Mouse (Mus musculus): ENCODE data around the gene 4931422A03Rik.
A peak's percentile ranks its signal among the peaks of the same experiment; 100 is the strongest.
"Not testable (repeated sequence)": the region's sequence is repeated elsewhere in the genome, so short reads cannot be mapped to it uniquely, and the experiment has no call there.

4931422A03Rik gene

GRCm38 (mm10) chr2:104027458-104028138, 563 bp downstream of the 4931422A03Rik start, which contains the start of gene Fbxo3:
Gene Fbxo3 (plus strand): TSS chr2:104027721.
- peak; percentile 84 to 86 for DNase-seq (ENCODE audit: low spot score in 2 of 2)

- no peak for DNase-seq (ENCODE audit: low spot score in 2 of 2)
Observed at GRCm38 (mm10) chr2:104024656-104025055, 3.5 kb downstream of the 4931422A03Rik start.

- no peak for DNase-seq (ENCODE audit: low spot score in 2 of 2)
Observed at GRCm38 (mm10) chr2:104023096-104023495, 5.1 kb downstream of the 4931422A03Rik start.

GRCm38 (mm10) chr2:104008853-104009252, 19.3 kb downstream of the 4931422A03Rik start:
- not testable (repeated sequence) for DNase-seq (ENCODE audit: low spot score in 2 of 2)

- DNase-seq (ENCODE audit: low spot score in 2 of 2): no peak
Observed at GRCm38 (mm10) chr2:104007793-104008519, 20.2 kb downstream of the 4931422A03Rik start.

- DNase-seq (ENCODE audit: low spot score in 2 of 2): peak in 1 of 2 experiments; percentile 22
Observed at GRCm38 (mm10) chr2:104002711-104003413, 25.3 kb downstream of the 4931422A03Rik start.

- DNase-seq (ENCODE audit: low spot score in 2 of 2): no peak
Observed at GRCm38 (mm10) chr2:104001861-104002260, 26.3 kb downstream of the 4931422A03Rik start.

GRCm38 (mm10) chr2:104001076-104001475, 27.1 kb downstream of the 4931422A03Rik start:
- DNase-seq (ENCODE audit: low spot score in 2 of 2): no peak

GRCm38 (mm10) chr2:103992618-103993332, 35.4 kb downstream of the 4931422A03Rik start:
- no peak for DNase-seq (ENCODE audit: low spot score in 2 of 2)

- DNase-seq (ENCODE audit: low spot score in 2 of 2): no peak
Observed at GRCm38 (mm10) chr2:103992162-103992561, 36.0 kb downstream of the 4931422A03Rik start.

GRCm38 (mm10) chr2:103991303-103991702, 36.9 kb downstream of the 4931422A03Rik start:
- DNase-seq (ENCODE audit: low spot score in 2 of 2): no peak

- no peak for DNase-seq (ENCODE audit: low spot score in 2 of 2)
Observed at GRCm38 (mm10) chr2:103989724-103990123, 38.4 kb downstream of the 4931422A03Rik start.

- not testable (repeated sequence) for DNase-seq (ENCODE audit: low spot score in 2 of 2)
Observed at GRCm38 (mm10) chr2:103987595-103987994, 40.6 kb downstream of the 4931422A03Rik start.

- DNase-seq (ENCODE audit: low spot score in 2 of 2): no peak
Observed at GRCm38 (mm10) chr2:103983146-103983545, 45.0 kb downstream of the 4931422A03Rik start.

- peak; percentile 61 to 81 for DNase-seq (ENCODE audit: low spot score in 2 of 2)
Observed at GRCm38 (mm10) chr2:103982250-103982649, 45.9 kb downstream of the 4931422A03Rik start.

- DNase-seq (ENCODE audit: low spot score in 2 of 2): no peak
Observed at GRCm38 (mm10) chr2:103977716-103978115, 50.4 kb downstream of the 4931422A03Rik start.

- DNase-seq (ENCODE audit: low spot score in 2 of 2): no peak
Observed at GRCm38 (mm10) chr2:103977216-103977615, 50.9 kb downstream of the 4931422A03Rik start.

- DNase-seq (ENCODE audit: low spot score in 2 of 2): no peak
Observed at GRCm38 (mm10) chr2:103975904-103976303, 52.3 kb downstream of the 4931422A03Rik start.

- DNase-seq (ENCODE audit: low spot score in 2 of 2): no peak
Observed at GRCm38 (mm10) chr2:103971838-103972237, 56.3 kb downstream of the 4931422A03Rik start.

- DNase-seq (ENCODE audit: low spot score in 2 of 2): peak in 1 of 2 experiments; percentile 48
Observed at GRCm38 (mm10) chr2:103970791-103971649, 57.1 kb downstream of the 4931422A03Rik start.
